Mouse (Mus musculus): Measurements from ENCODE around the gene Sorcs2. TPM values are rescaled to one million over a fixed set of nuclear protein-coding genes. Genes with fewer than 3 reads are reported as not detected.

Sorcs2 gene
- polyA plus RNA-seq, 1 experiment from 2014 or later = 21.8 TPM

DNA sequence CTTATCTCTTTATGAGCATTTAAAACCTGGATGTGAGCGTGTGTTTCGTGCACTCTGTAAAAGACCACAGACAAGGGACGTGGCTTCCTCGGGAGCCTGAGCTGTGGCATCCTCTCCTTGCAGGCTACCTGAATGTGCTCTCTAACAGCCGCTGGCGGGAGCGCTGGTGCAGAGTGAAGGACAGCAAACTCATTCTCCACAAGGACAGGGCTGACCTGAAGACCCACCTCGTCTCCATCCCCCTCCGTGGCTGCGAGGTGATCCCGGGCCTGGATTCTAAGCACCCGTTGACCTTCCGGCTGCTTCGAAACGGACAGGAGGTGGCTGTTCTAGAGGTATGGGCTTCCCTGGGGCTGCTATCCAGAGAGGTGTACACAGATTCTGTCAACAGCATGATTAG is 423.7 kb downstream of the Sorcs2 start:
- peaks cover 26% of the 10 kb centered on the region for H3K4me1 ChIP-seq (replicated peaks; ENCODE audit: control insufficient read depth, insufficient read depth, low read length)
- no peaks in the 10 kb centered on the region for H3K27me3 ChIP-seq (ENCODE audit: control insufficient read depth, insufficient read depth, low read depth, low read length)
- no peak overlapping the region for H3K9ac ChIP-seq (ENCODE audit: low read length)
- 60% methylated on average over 15 of the region's 15 CpGs for WGBS
- H3K36me3 ChIP-seq (ENCODE audit: control insufficient read depth, insufficient read depth, low read length) = peaks cover 24% of the 10 kb centered on the region
- H3K27ac ChIP-seq (ENCODE audit: low read length) = peak overlapping the region; percentile 26
- no peaks in the 10 kb centered on the region for H3K9me3 ChIP-seq (ENCODE audit: control insufficient read depth, low read length)
- ATAC-seq (ENCODE audit: low read depth) = no peak
- no peak overlapping the region for H3K4me3 ChIP-seq (ENCODE audit: low read length)
- H3K4me2 ChIP-seq (ENCODE audit: low read depth, low read length) = peak overlapping the region; percentile 24; the same call in 1 of the 2 replicates

DNA sequence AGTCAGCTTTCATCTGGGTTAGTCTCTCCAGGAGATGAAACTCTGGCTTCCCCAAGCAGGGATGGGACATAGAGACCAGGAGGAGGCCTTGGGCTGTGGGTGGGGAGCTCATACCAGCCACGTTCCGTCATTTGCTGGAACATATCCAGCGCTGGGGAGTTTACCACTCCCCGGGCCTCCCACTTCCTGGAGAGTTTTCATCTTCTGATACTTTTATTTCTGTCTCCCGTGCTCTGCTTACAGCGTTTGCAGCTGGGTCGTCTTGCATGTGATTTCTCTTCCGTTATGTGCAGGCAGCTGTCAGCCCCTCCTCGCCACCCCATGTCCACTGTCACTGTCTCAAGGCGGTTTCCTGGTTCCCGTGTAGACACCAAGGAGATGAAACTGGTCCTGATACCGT is 424.1 kb downstream of the Sorcs2 start:
- Histone ChIP-seq H3K4me2 (ENCODE audit: low read depth, low read length) (peak overlapping the region; percentile 24), H3K4me1 (replicated peaks; ENCODE audit: control insufficient read depth, insufficient read depth, low read length) (peaks cover 26% of the 10 kb centered on the region), H3K27ac (ENCODE audit: low read length) (peak overlapping the region; percentile 26), H3K4me3 (ENCODE audit: low read length) (no peak overlapping the region), H3K9ac (ENCODE audit: low read length) (no peak overlapping the region), H3K9me3 (ENCODE audit: control insufficient read depth, low read length) (no peaks in the 10 kb centered on the region), H3K36me3 (ENCODE audit: control insufficient read depth, insufficient read depth, low read length) (peaks cover 21% of the 10 kb centered on the region), H3K27me3 (ENCODE audit: control insufficient read depth, insufficient read depth, low read depth, low read length) (no peaks in the 10 kb centered on the region)
- ATAC-seq (ENCODE audit: low read depth) = peak; percentile 87
- WGBS = 21% methylated on average over 12 of the region's 12 CpGs

DNA sequence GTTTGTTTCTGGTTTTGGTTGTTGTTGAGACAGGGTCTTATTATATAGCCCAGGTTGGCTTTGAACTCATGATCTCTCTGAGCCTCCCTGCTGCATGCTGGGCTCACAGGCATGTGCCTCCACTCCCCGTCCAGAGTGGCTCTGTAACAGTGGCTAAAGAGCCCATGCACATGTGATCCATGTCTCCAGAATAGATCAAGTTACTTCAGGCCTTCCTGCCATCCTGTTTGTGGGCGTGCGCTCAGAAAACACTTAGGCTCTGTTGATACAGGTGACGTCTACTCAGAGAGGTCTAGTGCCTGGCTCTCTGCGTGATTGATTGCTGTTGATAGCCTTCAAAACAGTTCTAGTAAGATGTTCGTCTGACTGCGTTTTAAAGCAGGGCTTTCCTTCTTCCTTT is 425.2 kb downstream of the Sorcs2 start:
- WGBS = 47% methylated on average over 7 of the region's 7 CpGs
- Histone ChIP-seq H3K4me1 (replicated peaks; ENCODE audit: control insufficient read depth, insufficient read depth, low read length) (peaks cover 26% of the 10 kb centered on the region), H3K27me3 (ENCODE audit: control insufficient read depth, insufficient read depth, low read depth, low read length) (no peaks in the 10 kb centered on the region), H3K9me3 (ENCODE audit: control insufficient read depth, low read length) (no peaks in the 10 kb centered on the region), H3K36me3 (ENCODE audit: control insufficient read depth, insufficient read depth, low read length) (peaks cover 16% of the 10 kb centered on the region), H3K4me3 (ENCODE audit: low read length) (no peak overlapping the region), H3K27ac (ENCODE audit: low read length) (no peak overlapping the region), H3K4me2 (ENCODE audit: low read depth, low read length) (no peak overlapping the region), H3K9ac (ENCODE audit: low read length) (no peak overlapping the region)
- ATAC-seq (ENCODE audit: low read depth) = no peak

DNA sequence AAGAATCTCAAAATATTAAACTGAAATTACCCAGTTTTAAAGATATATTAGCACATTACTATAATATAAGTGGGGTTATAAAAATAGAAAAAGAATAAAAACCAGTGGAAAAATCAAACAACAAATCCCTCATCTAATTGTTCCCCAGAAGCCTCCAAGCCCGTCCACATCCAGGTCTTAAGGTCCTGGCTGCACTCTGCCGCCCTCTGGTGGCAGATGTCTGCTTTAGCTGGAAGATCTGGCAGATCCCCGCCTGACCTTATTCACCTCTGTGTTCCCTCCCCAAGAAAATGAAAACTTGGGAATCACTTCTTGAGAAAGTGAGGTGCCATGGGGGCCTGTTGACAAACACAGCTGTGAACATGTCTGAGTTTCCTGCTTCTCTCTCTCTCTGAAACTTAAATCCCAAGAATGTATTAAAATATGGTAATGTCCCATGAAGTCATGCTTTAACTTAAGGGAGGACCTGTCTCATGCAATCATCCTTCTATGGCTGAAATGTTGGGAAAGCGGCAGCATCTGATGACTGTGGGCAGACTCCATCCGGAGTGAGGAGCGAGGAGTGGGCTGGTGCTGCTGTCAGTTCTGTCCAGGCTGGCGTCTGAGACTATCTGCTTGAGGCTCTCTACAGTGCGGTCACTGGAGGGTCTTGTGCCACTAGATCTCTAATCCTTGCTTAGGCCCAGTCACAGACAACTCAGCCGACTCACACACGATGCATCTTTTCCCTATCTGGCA is 425.9 kb downstream of the Sorcs2 start:
- Histone ChIP-seq H3K4me1 (replicated peaks; ENCODE audit: control insufficient read depth, insufficient read depth, low read length) (peaks cover 26% of the 10 kb centered on the region), H3K27me3 (ENCODE audit: control insufficient read depth, insufficient read depth, low read depth, low read length) (no peaks in the 10 kb centered on the region), H3K9ac (ENCODE audit: low read length) (no peak overlapping the region), H3K36me3 (ENCODE audit: control insufficient read depth, insufficient read depth, low read length) (peaks cover 9% of the 10 kb centered on the region), H3K4me3 (ENCODE audit: low read length) (no peak overlapping the region), H3K4me2 (ENCODE audit: low read depth, low read length) (no peak overlapping the region), H3K27ac (ENCODE audit: low read length) (no peak overlapping the region), H3K9me3 (ENCODE audit: control insufficient read depth, low read length) (no peaks in the 10 kb centered on the region)
- no peak for ATAC-seq (ENCODE audit: low read depth)
- WGBS = 57% methylated on average over 10 of the region's 10 CpGs

DNA sequence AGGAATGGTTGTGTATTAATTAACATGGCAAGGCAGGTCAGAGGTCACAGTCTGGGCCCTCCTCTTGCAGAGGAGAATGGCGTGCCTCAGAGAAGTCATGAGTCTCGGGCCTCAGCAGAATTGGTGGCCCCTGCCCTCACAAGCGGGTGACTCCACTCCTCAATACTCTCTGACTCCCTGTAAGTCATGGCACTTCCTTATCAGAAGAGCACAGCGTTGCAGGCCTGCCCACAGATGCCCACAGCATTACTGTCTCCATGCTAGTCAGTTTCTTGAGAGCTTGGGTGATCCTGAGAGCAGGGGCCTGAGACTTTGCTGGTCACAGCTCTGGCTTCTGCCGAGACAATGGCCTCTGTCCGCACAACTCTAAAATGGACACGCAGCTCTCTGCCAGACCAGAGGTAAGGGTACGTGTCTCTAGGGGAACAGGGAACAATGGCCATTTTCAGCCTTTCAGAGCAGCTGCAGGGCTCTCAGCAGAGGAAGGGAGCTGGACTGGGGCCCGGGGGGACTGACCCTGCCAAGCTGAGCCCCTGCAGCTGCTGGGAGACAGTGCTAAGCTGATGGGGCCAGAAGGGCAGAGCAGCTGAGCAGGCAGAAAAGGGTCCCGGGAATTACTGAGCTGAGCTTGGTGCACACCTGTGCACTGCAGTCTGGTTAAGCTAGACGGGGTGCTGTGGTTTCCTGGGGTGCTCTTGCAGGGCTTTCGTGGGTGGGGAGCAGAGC is 427.4 kb downstream of the Sorcs2 start:
- WGBS = 53% methylated on average over 12 of the region's 12 CpGs
- ATAC-seq (ENCODE audit: low read depth) = peak; percentile 60
- H3K36me3 ChIP-seq (ENCODE audit: control insufficient read depth, insufficient read depth, low read length) = peaks cover 7% of the 10 kb centered on the region

DNA sequence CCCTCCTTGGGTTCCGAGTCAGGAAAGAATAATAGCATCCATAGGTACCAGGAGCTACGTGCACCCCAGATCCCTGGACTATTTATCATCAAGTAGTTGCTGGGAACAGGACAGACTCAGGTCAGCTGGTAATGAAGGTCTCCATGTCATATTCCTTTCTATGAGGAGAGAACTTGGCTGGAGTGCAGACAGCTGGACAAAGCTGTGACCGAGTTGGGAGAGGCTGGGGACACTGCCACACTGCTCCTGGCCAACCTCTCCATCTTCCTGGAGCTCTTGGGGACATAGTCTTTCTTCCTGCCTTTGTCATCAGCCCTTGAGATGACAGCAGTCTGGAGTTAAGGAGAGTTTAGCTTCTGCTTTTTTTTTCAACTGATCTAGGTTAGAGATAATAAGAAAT is 428.1 kb downstream of the Sorcs2 start:
- ATAC-seq (ENCODE audit: low read depth) = no peak; the same call in 1 of the 2 replicates
- 44% methylated on average over 3 of the region's 3 CpGs for WGBS
- Histone ChIP-seq H3K9me3 (ENCODE audit: control insufficient read depth, low read length) (no peaks in the 10 kb centered on the region), H3K27me3 (ENCODE audit: control insufficient read depth, insufficient read depth, low read depth, low read length) (no peaks in the 10 kb centered on the region), H3K4me3 (ENCODE audit: low read length) (no peak overlapping the region), H3K36me3 (ENCODE audit: control insufficient read depth, insufficient read depth, low read length) (peaks cover 12% of the 10 kb centered on the region), H3K27ac (ENCODE audit: low read length) (peak overlapping the region; percentile 43; the same call in 1 of the 2 replicates), H3K4me2 (ENCODE audit: low read depth, low read length) (no peak overlapping the region), H3K9ac (ENCODE audit: low read length) (no peak overlapping the region), H3K4me1 (replicated peaks; ENCODE audit: control insufficient read depth, insufficient read depth, low read length) (peaks cover 26% of the 10 kb centered on the region)

More for the DNA sequence above, 427.4 kb downstream of the Sorcs2 start:
- Histone ChIP-seq H3K4me1 (replicated peaks; ENCODE audit: control insufficient read depth, insufficient read depth, low read length) (peaks cover 26% of the 10 kb centered on the region), H3K9me3 (ENCODE audit: control insufficient read depth, low read length) (no peaks in the 10 kb centered on the region), H3K4me2 (ENCODE audit: low read depth, low read length) (no peak overlapping the region), H3K27me3 (ENCODE audit: control insufficient read depth, insufficient read depth, low read depth, low read length) (no peaks in the 10 kb centered on the region), H3K9ac (ENCODE audit: low read length) (no peak overlapping the region), H3K27ac (ENCODE audit: low read length) (peak overlapping the region; percentile 43), H3K4me3 (ENCODE audit: low read length) (no peak overlapping the region)

Small RNAs within 50 kb of the gene (microRNA-seq; reads per million reads assigned to microRNA genes)
- 13.0 reads per million, percentile 28 among the genes with 10 or more reads in this experiment for gene Mir7689

Other genes starting within 250 kb of the Sorcs2 start
- 0.13 and 1.3 TPM in 2 replicates for gene Psapl1, start 194.1 kb downstream of the Sorcs2 start, polyA plus RNA-seq (2015; fragmentation: Nextera tagmentation; extraction: Ambion mirVana)
- 47.5 and 48.2 TPM in 2 replicates for gene Grpel1, start 66.9 kb upstream of the Sorcs2 start, polyA plus RNA-seq (2015; fragmentation: Nextera tagmentation; extraction: Ambion mirVana)
- gene Tada2b, start 86.1 kb upstream of the Sorcs2 start, polyA plus RNA-seq (2015; fragmentation: Nextera tagmentation; extraction: Ambion mirVana) = 1.6 and 1.8 TPM in 2 replicates
- 2.1 and 2.6 TPM in 2 replicates for gene Ccdc96, start 86.4 kb upstream of the Sorcs2 start, polyA plus RNA-seq (2015; fragmentation: Nextera tagmentation; extraction: Ambion mirVana)
- 25.2 and 25.9 TPM in 2 replicates for gene Tbc1d14, start 195.1 kb upstream of the Sorcs2 start, polyA plus RNA-seq (2015; fragmentation: Nextera tagmentation; extraction: Ambion mirVana)